Mouse (Mus musculus) lung, embryonic 16.5 days (tissue): Measurements from ENCODE around the gene Il17rb. TPM values are rescaled to one million over a fixed set of nuclear protein-coding genes. Genes with fewer than 3 reads are reported as not detected.

ENCODE experiments used
- ATAC-seq: fragments of 200-750 bp; cut with Nextera tagmentation; 2 replicates; pipeline ENCODE4 v1.8.0; 2017; ENCODE audit warnings: low read depth, mild to moderate bottlenecking, moderate library complexity
- H3K27ac ChIP-seq: fragments of 300-500 bp; sonication (generic); 2 replicates; pipeline ENCODE4 v1.5.1; 2014; ENCODE audit warnings: mild to moderate bottlenecking, control low read depth, low read length
- H3K27me3 ChIP-seq: fragments of 300-500 bp; sonication (generic); 2 replicates; pipeline ENCODE4 v1.6.1; 2014; ENCODE audit warnings: low read depth, low read length, mixed read lengths; ENCODE audit not compliant: control insufficient read depth, insufficient read depth
- H3K36me3 ChIP-seq: fragments of 300-500 bp; sonication (generic); 2 replicates; pipeline ENCODE4 v1.6.1; 2014; ENCODE audit warnings: low read length; ENCODE audit not compliant: control insufficient read depth, insufficient read depth
- H3K4me1 ChIP-seq: fragments of 300-500 bp; sonication (generic); replicated peaks from 2 replicates; pipeline ENCODE4 v1.6.1; 2014; ENCODE audit warnings: low read length, mixed read lengths; ENCODE audit not compliant: control insufficient read depth, insufficient read depth
- H3K4me2 ChIP-seq: fragments of 300-500 bp; sonication (generic); 2 replicates; pipeline ENCODE4 v1.6.1; 2014; ENCODE audit warnings: low read depth, low read length, control low read depth
- H3K4me3 ChIP-seq: fragments of 300-500 bp; sonication (generic); 2 replicates; pipeline ENCODE4 v1.5.1; 2014; ENCODE audit warnings: mild to moderate bottlenecking, low read length, control low read depth
- H3K9ac ChIP-seq: fragments of 300-500 bp; sonication (generic); 2 replicates; pipeline ENCODE4 v1.6.1; 2014; ENCODE audit warnings: low read length, control low read depth
- H3K9me3 ChIP-seq: fragments of 300-500 bp; sonication (generic); 2 replicates; pipeline ENCODE4 v1.6.1; 2016; ENCODE audit warnings: low read length; ENCODE audit not compliant: control insufficient read depth
- WGBS: fragments of 180-500 bp; shearing (Covaris S2); extraction: QIAGEN DNeasy Blood & Tissue Kit; methylation state at CpG from one replicate; pipeline ENCODE4 v1.1.7; 2014; 5-methylcytosine and 5-hydroxymethylcytosine counted together
- polyA plus RNA-seq: library from polyadenylated mRNA; unstranded; fragments of >200 nt; fragmentation: Nextera tagmentation; extraction: Ambion mirVana; gene quantifications from 2 replicates; pipeline ENCODE4 v1.2.1, GENCODE M21; 2015

Gene Il17rb
- polyA plus RNA-seq, 1 experiment from 2014 or later = 0.92 TPM

DNA sequence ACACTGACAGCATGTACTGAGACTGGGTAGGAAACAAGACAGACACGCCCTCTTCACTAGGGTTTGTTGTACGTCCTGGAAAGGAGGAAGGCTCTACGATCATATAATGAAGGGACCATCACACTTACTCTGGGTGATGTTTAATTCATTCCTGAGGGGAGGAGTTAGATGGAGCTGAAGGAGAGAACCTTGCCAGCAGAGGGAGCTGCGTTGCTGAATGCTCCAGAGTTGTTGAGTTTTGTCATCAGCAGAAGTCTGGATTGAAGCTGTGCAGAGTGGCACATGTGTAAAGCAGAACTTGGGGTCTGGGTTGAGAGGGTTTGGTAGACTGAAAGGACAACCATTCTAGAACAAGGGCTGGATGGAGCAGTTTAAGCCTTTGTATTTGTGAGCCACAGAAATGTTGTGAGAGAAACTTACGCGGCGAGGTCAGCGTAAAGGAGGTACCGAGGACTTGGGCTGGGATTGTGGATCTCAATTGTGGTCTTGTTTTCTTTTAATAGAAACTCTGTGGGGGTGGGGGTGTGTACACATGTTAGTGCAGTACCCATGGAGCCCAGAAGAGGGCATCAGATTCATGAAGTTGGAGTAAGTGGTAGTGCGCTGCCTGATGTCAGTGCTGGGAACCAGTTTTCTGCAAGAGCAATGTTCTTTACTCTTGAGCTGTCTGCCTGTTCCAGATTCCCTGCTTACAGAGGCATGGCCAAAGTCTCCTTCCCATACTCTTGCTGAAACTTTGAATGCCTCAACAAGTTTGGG lies 28.1 kb downstream of the Il17rb start:
- Histone ChIP-seq H3K27ac (no peak overlapping the region), H3K9me3 (peaks cover 4% of the 10 kb centered on the region), H3K4me2 (no peak overlapping the region), H3K36me3 (peaks cover 53% of the 10 kb centered on the region), H3K27me3 (no peaks in the 10 kb centered on the region), H3K9ac (no peak overlapping the region), H3K4me3 (no peak overlapping the region), H3K4me1 (peaks cover 9% of the 10 kb centered on the region)
- no peak for ATAC-seq
- 96% methylated on average over 10 of the region's 10 CpGs for WGBS

- peak within 1 kb of the TSS; percentile 87 for H3K4me2 ChIP-seq
- peak within 1 kb of the TSS; percentile 72 for H3K4me3 ChIP-seq
- ATAC-seq = peak; percentile 99
- peak within 1 kb of the TSS; percentile 87 for H3K27ac ChIP-seq
- H3K4me1 ChIP-seq = peaks cover 9% of the 10 kb centered on the region
- WGBS = under 1% methylated on average over 38 of the region's 44 CpGs
- no peaks in the 10 kb centered on the region for H3K27me3 ChIP-seq
- peak within 1 kb of the TSS; percentile 86 for H3K9ac ChIP-seq
- H3K9me3 ChIP-seq = peaks cover 4% of the 10 kb centered on the region
- peaks cover 41% of the 10 kb centered on the region for H3K36me3 ChIP-seq
Measured at GRCm38 (mm10) chr14:29978254-29979204, 30.2 kb downstream of the Il17rb start, which contains the start of gene Actr8. Gene Actr8, plus strand, starts transcription at chr14:29978337.

DNA sequence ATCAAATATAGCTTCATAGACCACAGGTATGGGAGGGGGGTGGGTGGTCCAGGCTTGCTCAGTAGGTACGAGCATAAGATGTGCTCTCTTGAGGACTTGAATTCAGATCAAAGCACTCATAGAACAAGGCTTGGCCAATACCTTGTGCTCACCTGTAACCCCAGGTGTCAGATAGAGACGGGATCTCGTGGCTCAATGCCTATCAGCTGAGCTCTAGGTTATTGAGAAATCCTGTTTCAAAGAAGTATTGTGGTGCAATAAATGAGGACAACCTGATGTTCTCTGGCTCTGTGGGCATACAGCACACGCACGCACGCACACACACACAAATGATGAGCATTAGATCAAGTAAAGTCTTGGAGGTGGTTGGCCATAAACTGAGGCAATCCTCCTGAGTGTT lies 31.8 kb downstream of the Il17rb start:
- Histone ChIP-seq H3K27me3 (no peaks in the 10 kb centered on the region), H3K36me3 (peaks cover 37% of the 10 kb centered on the region), H3K4me3 (no peak overlapping the region), H3K27ac (no peak overlapping the region), H3K9me3 (peaks cover 4% of the 10 kb centered on the region), H3K4me2 (no peak overlapping the region), H3K9ac (no peak overlapping the region), H3K4me1 (peaks cover 9% of the 10 kb centered on the region)
- ATAC-seq = no peak
- 91% methylated on average over 6 of the region's 6 CpGs for WGBS

DNA sequence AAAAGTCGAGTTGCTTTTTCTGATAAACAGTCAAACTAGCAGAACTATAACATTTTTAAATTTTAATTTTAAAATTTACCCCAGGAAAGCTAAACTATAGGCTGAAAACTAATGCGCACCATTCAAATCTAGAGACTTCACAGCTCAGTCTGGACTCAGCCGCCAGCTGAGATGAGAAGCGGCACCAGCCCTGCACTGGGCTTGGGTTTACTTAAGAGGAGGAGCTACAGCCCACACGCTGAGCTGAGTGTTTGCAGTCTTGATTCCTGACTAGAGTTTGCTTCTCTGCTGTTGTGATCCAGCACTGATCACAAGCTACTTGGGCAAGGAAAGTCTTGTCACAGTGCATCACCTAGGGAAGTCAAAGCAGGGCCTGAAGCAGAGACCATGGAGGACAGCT lies 36.7 kb downstream of the Il17rb start:
- Histone ChIP-seq H3K4me2 (no peak overlapping the region), H3K27ac (no peak overlapping the region), H3K4me3 (no peak overlapping the region), H3K9me3 (no peaks in the 10 kb centered on the region), H3K9ac (no peak overlapping the region), H3K27me3 (no peaks in the 10 kb centered on the region), H3K4me1 (peaks cover 14% of the 10 kb centered on the region), H3K36me3 (peaks cover 28% of the 10 kb centered on the region)
- ATAC-seq = no peak
- WGBS = 73% methylated on average over 5 of the region's 5 CpGs

GRCm38 (mm10) chr14:29971446-29971845 lies 37.2 kb downstream of the Il17rb start:
- Histone ChIP-seq H3K4me1 (peaks cover 14% of the 10 kb centered on the region), H3K9me3 (no peaks in the 10 kb centered on the region), H3K4me2 (no peak overlapping the region), H3K4me3 (no peak overlapping the region), H3K9ac (no peak overlapping the region), H3K27ac (no peak overlapping the region), H3K36me3 (peaks cover 28% of the 10 kb centered on the region), H3K27me3 (no peaks in the 10 kb centered on the region)
- 92% methylated on average over 7 of the region's 7 CpGs for WGBS
- no peak for ATAC-seq

DNA sequence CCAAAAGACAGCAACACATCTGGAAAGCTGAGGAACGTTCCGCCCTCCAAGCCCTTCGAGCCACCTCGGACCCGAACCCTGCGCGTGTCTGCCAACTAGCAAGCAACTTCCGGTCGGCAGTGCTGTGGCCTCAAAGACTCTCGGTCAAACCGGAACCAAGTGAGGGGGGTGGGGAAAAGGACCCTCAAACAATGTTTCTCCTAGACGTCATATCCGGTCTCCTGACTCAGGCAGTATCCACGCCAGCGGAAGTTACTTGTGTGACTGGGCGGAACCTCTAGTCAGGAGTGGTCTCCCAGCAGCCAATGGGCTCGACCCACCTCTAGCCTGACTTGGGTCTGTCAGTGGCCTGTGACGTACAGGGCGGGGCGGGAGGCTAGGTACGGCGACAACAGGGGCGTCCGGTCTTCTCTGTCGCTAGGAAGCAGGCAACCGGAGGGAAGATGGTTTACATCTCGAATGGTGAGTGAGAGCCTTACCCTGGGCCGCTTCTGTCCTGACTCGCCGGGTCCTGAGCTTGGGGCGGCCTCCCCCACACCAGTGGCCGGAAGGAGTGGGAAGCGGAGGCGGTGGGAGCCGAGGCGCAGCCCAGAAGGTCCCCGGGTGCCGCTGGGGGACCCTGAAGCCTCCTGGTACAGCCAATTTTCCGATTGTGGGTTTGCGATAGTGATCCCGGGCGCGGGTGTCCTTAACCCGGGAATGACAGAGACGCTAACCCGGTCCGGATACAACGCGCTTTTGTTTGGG lies 40.4 kb downstream of the Il17rb start, which contains the start of gene Selenok:
Gene Selenok (plus strand): TSS at position 234 of the 747 bp plus-strand sequence.
- Histone ChIP-seq H3K27ac (peak within 1 kb of the TSS; percentile 77), H3K9me3 (no peaks in the 10 kb centered on the region), H3K4me1 (peaks cover 14% of the 10 kb centered on the region), H3K36me3 (peaks cover 19% of the 10 kb centered on the region), H3K4me3 (peak within 1 kb of the TSS; percentile 90), H3K9ac (peak within 1 kb of the TSS; percentile 93), H3K27me3 (no peaks in the 10 kb centered on the region), H3K4me2 (peak within 1 kb of the TSS; percentile 83)
- under 1% methylated on average over 49 of the region's 49 CpGs for WGBS
- peak; percentile 100 for ATAC-seq

DNA sequence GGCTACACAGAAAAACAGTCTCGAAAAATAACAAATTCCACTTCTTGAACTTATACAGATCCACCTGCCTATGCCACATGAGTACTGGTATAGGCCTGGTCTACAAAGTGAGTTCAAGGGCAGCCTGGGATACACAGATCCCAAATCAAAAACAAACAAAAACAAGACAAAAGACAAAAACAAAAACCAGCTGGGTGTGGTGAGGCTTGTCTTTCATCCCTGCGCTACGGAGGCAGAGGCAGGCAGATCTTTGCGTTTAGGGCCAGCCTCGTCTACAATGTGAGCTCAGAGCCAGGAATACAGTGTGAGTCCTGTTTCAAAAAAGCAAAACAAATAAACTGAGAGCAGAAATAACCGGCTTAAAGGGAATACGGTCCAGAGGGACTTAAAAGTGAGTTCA lies 41.1 kb downstream of the Il17rb start:
- H3K36me3 ChIP-seq = peaks cover 14% of the 10 kb centered on the region
- H3K27ac ChIP-seq = peak overlapping the region; percentile 64
- 62% methylated on average over 7 of the region's 7 CpGs for WGBS
- peak overlapping the region; percentile 65 for H3K4me2 ChIP-seq
- peaks cover 14% of the 10 kb centered on the region for H3K4me1 ChIP-seq
- peak overlapping the region; percentile 90 for H3K4me3 ChIP-seq
- no peak for ATAC-seq
- no peaks in the 10 kb centered on the region for H3K9me3 ChIP-seq
- no peaks in the 10 kb centered on the region for H3K27me3 ChIP-seq
- H3K9ac ChIP-seq = peak overlapping the region; percentile 70

GRCm38 (mm10) chr14:29957393-29957792 lies 51.3 kb downstream of the Il17rb start:
- no peak for ATAC-seq
- Histone ChIP-seq H3K4me3 (no peak overlapping the region), H3K27ac (no peak overlapping the region), H3K36me3 (no peaks in the 10 kb centered on the region), H3K4me2 (no peak overlapping the region), H3K27me3 (no peaks in the 10 kb centered on the region), H3K9ac (no peak overlapping the region), H3K4me1 (no peaks in the 10 kb centered on the region), H3K9me3 (no peaks in the 10 kb centered on the region)
